17 mouse cellular contexts compared by ENCODE assay signal in the genomic region with DNA sequence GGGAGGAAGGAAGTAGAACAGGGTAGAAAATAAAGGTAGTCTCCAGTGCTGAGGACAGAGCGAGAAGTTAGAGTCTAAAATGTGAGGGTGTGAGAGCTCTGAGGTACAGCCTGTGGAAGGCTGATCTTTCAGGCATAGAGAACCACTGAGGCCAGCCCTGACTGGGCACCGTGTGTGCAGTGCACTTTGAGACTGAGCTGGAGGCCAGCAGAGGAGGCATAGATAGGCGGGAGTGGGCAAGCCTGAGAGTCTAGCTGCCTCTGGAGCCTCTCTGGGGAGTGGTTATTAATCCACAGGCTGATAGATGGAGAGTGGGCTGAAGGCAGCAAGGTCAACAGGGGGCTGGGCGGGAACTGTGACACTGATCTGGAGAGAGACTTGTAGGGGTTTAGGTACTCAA. TPM values are rescaled to one million over a fixed set of nuclear protein-coding genes. Genes with fewer than 3 reads are reported as not detected.
A peak's percentile ranks its signal among the peaks of the same experiment; 100 is the strongest.
DNase-seq lines count a peak whose midpoint lies in the region; ATAC-seq and TF ChIP-seq lines count a peak whose summit lies in the region.
"Had no signal": no experiment of that assay in that cellular context is flagged by ENCODE, and none has a peak within 500 bp of the region (broad histone marks: within the 10 kb centered on the region; RNA-seq: fewer than 3 reads in every experiment).

No protein-coding gene starts in this region.

- H3K4me2 ChIP-seq in hindbrain, embryonic 11.5 days (replicated peaks; ENCODE audit: low read depth, low read length): no peak overlapping the region
- no peak overlapping the region for H3K4me2 ChIP-seq in midbrain, postnatal 0 days (ENCODE audit: low read depth, low read length, poor library complexity, severe bottlenecking)
- H3K4me2 ChIP-seq in midbrain, embryonic 15.5 days: no peak overlapping the region
- H3K4me2 ChIP-seq: heart, embryonic 13.5 days; liver, embryonic 11.5 days had no signal

- peak; percentile 21 for DNase-seq in cerebellum, adult 9-11 months
- no peak for DNase-seq in cerebellum, postnatal 4 days (ENCODE audit: low spot score in 2 of 2)
- DNase-seq in hindbrain, embryonic 10.5 days (ENCODE audit: low spot score): no peak
- DNase-seq in hindbrain, embryonic 11.5 days (ENCODE audit: low spot score): no peak
- DNase-seq in midbrain, postnatal 0 days (ENCODE audit: low spot score): no peak
- DNase-seq in right cerebral cortex, postnatal 25 days: no peak
- DNase-seq: adrenal gland, adult 8-10 months; cerebellum, adult 9-10 months; lung, adult 18-20 months; thymus, postnatal 25 days had no signal

- H3K27me3 ChIP-seq in hindbrain, embryonic 10.5 days (ENCODE audit: insufficient read depth, poor library complexity, severe bottlenecking): no peaks in the 10 kb centered on the region
- no peaks in the 10 kb centered on the region for H3K27me3 ChIP-seq in hindbrain, embryonic 11.5 days (ENCODE audit: control insufficient read depth, insufficient read depth, low read length)
- no peaks in the 10 kb centered on the region for H3K27me3 ChIP-seq in midbrain, postnatal 0 days (ENCODE audit: insufficient read depth, low read length)
- no peaks in the 10 kb centered on the region for H3K27me3 ChIP-seq in midbrain, embryonic 15.5 days (replicated peaks)
- H3K27me3 ChIP-seq: heart, embryonic 13.5 days; Patski had no signal

- no peak for ATAC-seq in hindbrain, embryonic 11.5 days (ENCODE audit: low FRiP score)
- no peak for ATAC-seq in midbrain, postnatal 0 days (ENCODE audit: low FRiP score)
- no peak for ATAC-seq in midbrain, embryonic 15.5 days (replicated peaks)
- ATAC-seq: CD4-positive, CD25-positive, alpha-beta regulatory T cell, adult 4 months; midbrain, embryonic 16.5 days; Patski had no signal

- peaks cover 52% of the 10 kb centered on the region for H3K4me1 ChIP-seq in hindbrain, embryonic 10.5 days (replicated peaks)
- H3K4me1 ChIP-seq in hindbrain, embryonic 11.5 days (replicated peaks; ENCODE audit: control insufficient read depth, insufficient read depth, low read length): peaks cover 6% of the 10 kb centered on the region; the same call in 1 of the 2 replicates
- peaks cover 10% of the 10 kb centered on the region for H3K4me1 ChIP-seq in midbrain, postnatal 0 days (ENCODE audit: insufficient read depth, low read length)
- peaks cover 27% of the 10 kb centered on the region for H3K4me1 ChIP-seq in midbrain, embryonic 15.5 days

- no peak for TF ChIP-seq CTCF in midbrain, postnatal 0 days (IDR thresholded peaks at IDR 0.05)

- 68% methylated on average over 4 of the region's 4 CpGs for WGBS in hindbrain, embryonic 10.5 days
- 56% methylated on average over 4 of the region's 4 CpGs for WGBS in hindbrain, embryonic 11.5 days
- WGBS in midbrain, postnatal 0 days: 68% methylated on average over 4 of the region's 4 CpGs
- whole genome bisulfite sequencing in midbrain, embryonic 15.5 days: 68% methylated on average over 4 of the region's 4 CpGs

- no peak overlapping the region for H3K4me3 ChIP-seq in hindbrain, embryonic 10.5 days
- no peak overlapping the region for H3K4me3 ChIP-seq in hindbrain, embryonic 11.5 days (ENCODE audit: low read depth, low read length)
- no peak overlapping the region for H3K4me3 ChIP-seq in midbrain, postnatal 0 days (ENCODE audit: low read depth, low read length)
- no peak overlapping the region for H3K4me3 ChIP-seq in midbrain, embryonic 15.5 days
- H3K4me3 ChIP-seq: heart, embryonic 13.5 days had no signal

- no peak overlapping the region for H3K9ac ChIP-seq in hindbrain, embryonic 11.5 days (ENCODE audit: low read depth, low read length)
- no peak overlapping the region for H3K9ac ChIP-seq in midbrain, postnatal 0 days (replicated peaks; ENCODE audit: low read length, poor library complexity, severe bottlenecking)
- no peak overlapping the region for H3K9ac ChIP-seq in midbrain, embryonic 15.5 days
- H3K9ac ChIP-seq: heart, embryonic 13.5 days had no signal

- no peaks in the 10 kb centered on the region for H3K9me3 ChIP-seq in hindbrain, embryonic 10.5 days
- H3K9me3 ChIP-seq in hindbrain, embryonic 11.5 days (ENCODE audit: control insufficient read depth, low read length): no peaks in the 10 kb centered on the region
- H3K9me3 ChIP-seq in midbrain, postnatal 0 days (ENCODE audit: low read length): no peaks in the 10 kb centered on the region
- H3K9me3 ChIP-seq in midbrain, embryonic 15.5 days: no peaks in the 10 kb centered on the region
- H3K9me3 ChIP-seq: heart, embryonic 13.5 days had no signal

- H3K36me3 ChIP-seq in hindbrain, embryonic 10.5 days: peaks cover 9% of the 10 kb centered on the region
- no peaks in the 10 kb centered on the region for H3K36me3 ChIP-seq in hindbrain, embryonic 11.5 days (ENCODE audit: control insufficient read depth, insufficient read depth, low read length)
- H3K36me3 ChIP-seq in midbrain, postnatal 0 days (ENCODE audit: insufficient read depth, low read length): no peaks in the 10 kb centered on the region
- H3K36me3 ChIP-seq in midbrain, embryonic 15.5 days (replicated peaks): no peaks in the 10 kb centered on the region

- peak overlapping the region; percentile 99 for H3K27ac ChIP-seq in hindbrain, embryonic 10.5 days
- no peak overlapping the region for H3K27ac ChIP-seq in hindbrain, embryonic 11.5 days (ENCODE audit: low read depth, low read length)
- H3K27ac ChIP-seq in midbrain, postnatal 0 days (ENCODE audit: low read depth, low read length): 0 out of 2 replicates have a peak overlapping the region, but pooled peaks have one; percentile 99
- H3K27ac ChIP-seq in midbrain, embryonic 15.5 days: no peak overlapping the region
- H3K27ac ChIP-seq: heart, embryonic 13.5 days; macrophage had no signal

RNA-seq across cellular contexts. Expression of a gene that starts 1.7 kb away (rescaled TPM):
- 87.2 and 117 TPM in 2 replicates for polyA plus RNA-seq in hindbrain, embryonic 10.5 days (2016; fragmentation: Nextera tagmentation; extraction: Ambion mirVana)
- polyA plus RNA-seq in hindbrain, embryonic 11.5 days (2014; fragmentation: Nextera tagmentation; extraction: Ambion mirVana): 122 and 136 TPM in 2 replicates
- 126 and 138 TPM in 2 replicates for total RNA-seq in midbrain, postnatal 0 days (2014; rRNA removed)
- polyA plus RNA-seq in midbrain, postnatal 0 days (2015; fragmentation: Nextera tagmentation; extraction: Ambion mirVana): 228 and 230 TPM in 2 replicates
- polyA plus RNA-seq in midbrain, embryonic 15.5 days (2015; fragmentation: Nextera tagmentation; extraction: Ambion mirVana): 230 and 239 TPM in 2 replicates

RNA-seq across cellular contexts. Expression of a gene that starts 26.3 kb away (rescaled TPM):
- polyA plus RNA-seq in hindbrain, embryonic 10.5 days (2016; fragmentation: Nextera tagmentation; extraction: Ambion mirVana): 14.9 and 16.2 TPM in 2 replicates
- 10.5 and 13.0 TPM in 2 replicates for polyA plus RNA-seq in hindbrain, embryonic 11.5 days (2014; fragmentation: Nextera tagmentation; extraction: Ambion mirVana)
- total RNA-seq in midbrain, postnatal 0 days (2014; rRNA removed): 30.1 and 83.4 TPM in 2 replicates
- 25.7 and 32.5 TPM in 2 replicates for polyA plus RNA-seq in midbrain, postnatal 0 days (2015; fragmentation: Nextera tagmentation; extraction: Ambion mirVana)
- 34.9 and 38.1 TPM in 2 replicates for polyA plus RNA-seq in midbrain, embryonic 15.5 days (2015; fragmentation: Nextera tagmentation; extraction: Ambion mirVana)

RNA-seq across cellular contexts. Expression of a gene that starts 44.2 kb away (rescaled TPM):
- polyA plus RNA-seq in hindbrain, embryonic 10.5 days (2016; fragmentation: Nextera tagmentation; extraction: Ambion mirVana): 4.5 and 7.2 TPM in 2 replicates
- 10.1 and 16.8 TPM in 2 replicates for polyA plus RNA-seq in hindbrain, embryonic 11.5 days (2014; fragmentation: Nextera tagmentation; extraction: Ambion mirVana)
- 61.7 and 76.3 TPM in 2 replicates for total RNA-seq in midbrain, postnatal 0 days (2014; rRNA removed)
- 7.2 and 7.4 TPM in 2 replicates for polyA plus RNA-seq in midbrain, postnatal 0 days (2015; fragmentation: Nextera tagmentation; extraction: Ambion mirVana)
- polyA plus RNA-seq in midbrain, embryonic 15.5 days (2015; fragmentation: Nextera tagmentation; extraction: Ambion mirVana): 19.6 and 21.3 TPM in 2 replicates

Comparison
In these comparisons a context has a peak if more than half of its experiments do, and no peak if none do; other contexts are left out.
1. H3K27ac ChIP-seq: peak in hindbrain, embryonic 10.5 days (single experiment) and midbrain, postnatal 0 days (single experiment); none in hindbrain, embryonic 11.5 days (single experiment) and midbrain, embryonic 15.5 days (single experiment).